Mouse (Mus musculus) lung, postnatal 36 days (tissue): ENCODE measurements around the gene Gm26558.

Source experiments
- DNase-seq: peaks from one replicate; pipeline ENCODE4 v3.0.0; 2022; ENCODE audit warnings: mixed read lengths

Gene Gm26558

DNA sequence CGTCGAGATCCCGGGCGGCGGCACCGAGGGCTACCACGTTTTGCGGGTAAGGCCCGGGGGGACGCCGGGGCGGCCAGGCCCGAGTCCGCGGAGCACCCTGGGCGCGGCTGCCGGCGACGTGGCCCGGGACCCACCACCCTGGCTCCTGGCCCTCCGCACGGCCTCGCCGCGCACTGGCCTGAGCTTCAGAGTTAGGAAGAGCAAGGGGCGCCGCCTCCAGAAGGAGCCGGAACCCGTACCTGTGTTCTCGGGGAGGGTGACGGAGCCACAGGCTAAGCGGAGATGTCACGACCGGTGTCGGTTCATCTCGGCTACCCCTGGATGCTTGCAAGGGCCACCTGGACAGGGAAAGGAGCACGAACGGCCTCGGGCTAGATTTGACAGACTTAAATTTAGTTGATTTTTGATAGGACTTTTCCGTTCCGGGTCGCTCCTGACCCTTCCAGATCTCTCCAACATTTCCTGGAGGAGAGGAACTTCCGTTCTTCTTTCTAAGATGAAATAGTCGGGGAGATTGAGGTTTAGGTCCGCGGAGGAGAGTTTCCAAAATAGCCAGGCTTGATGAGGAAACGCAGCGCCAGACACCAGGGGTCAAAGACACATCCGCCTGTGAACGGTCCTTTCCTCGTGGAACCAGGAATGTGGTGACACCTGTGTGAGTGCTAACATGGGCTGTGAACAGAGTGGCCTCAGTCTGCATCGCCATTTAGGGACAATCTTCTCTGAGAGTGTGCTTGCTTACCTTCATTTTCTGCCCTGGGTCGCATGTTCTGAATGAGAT is at the start of gene Gm26558:
TSS of gene Gm26558 (minus strand) at position 394 of the 781 bp plus-strand sequence.
- DNase-seq = peak; percentile 41

GRCm38 (mm10) chr2:70710878-70711277 is 49.0 kb upstream of the Gm26558 start:
- no peak for DNase-seq

GRCm38 (mm10) chr2:70710236-70710635 is 48.3 kb upstream of the Gm26558 start:
- no peak for DNase-seq

GRCm38 (mm10) chr2:70708986-70709730 is 47.2 kb upstream of the Gm26558 start:
- no peak for DNase-seq

- no peak for DNase-seq
Observed at GRCm38 (mm10) chr2:70702403-70702802, 40.5 kb upstream of the Gm26558 start.

GRCm38 (mm10) chr2:70701571-70701970 is 39.7 kb upstream of the Gm26558 start:
- DNase-seq = no peak

GRCm38 (mm10) chr2:70700851-70701250 is 38.9 kb upstream of the Gm26558 start:
- DNase-seq = no peak

DNA sequence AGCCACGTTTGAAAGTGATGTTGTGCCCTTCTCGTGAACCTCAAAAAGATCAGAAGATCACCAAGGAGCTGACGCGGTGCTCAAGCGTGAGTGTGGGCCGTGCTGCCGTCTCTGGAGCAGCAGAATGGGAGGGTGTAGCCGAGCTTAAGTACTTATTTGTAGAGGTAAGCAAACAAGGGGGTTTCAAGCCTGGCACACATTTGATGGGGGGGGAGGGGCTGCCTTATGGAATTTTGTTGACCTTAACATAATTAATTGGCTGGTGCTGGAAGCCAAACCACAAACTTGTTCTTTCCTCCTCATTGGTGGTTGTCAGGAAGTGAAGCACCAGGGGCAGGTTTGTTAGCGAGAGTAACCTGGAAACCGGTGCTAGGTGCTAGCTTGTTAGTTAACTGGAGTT is 33.8 kb upstream of the Gm26558 start:
- DNase-seq = peak; percentile 46

DNA sequence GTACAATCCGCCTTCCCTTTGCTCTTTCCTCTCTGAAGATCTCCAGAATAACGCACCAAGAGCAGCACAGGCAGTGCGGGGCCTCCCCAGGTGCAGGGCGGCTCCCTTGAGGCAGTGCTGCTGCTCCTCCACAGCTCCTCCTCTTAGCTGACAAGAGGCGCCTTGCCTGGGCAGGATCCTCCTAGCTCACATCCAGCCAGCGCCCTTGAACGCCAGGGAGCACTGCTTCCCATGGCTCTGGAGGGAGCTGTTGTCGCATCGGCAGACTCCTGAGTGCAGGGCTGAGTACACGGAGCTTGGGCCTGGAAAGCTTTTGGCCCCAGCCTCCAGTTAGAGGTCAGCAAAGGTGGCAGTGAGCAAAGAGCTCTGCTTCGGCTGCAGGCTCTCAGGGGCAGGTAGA is 28.3 kb upstream of the Gm26558 start:
- DNase-seq = no peak

- DNase-seq = no peak
Observed at GRCm38 (mm10) chr2:70688454-70689078, 26.7 kb upstream of the Gm26558 start.

GRCm38 (mm10) chr2:70682324-70682723 is 20.4 kb upstream of the Gm26558 start:
- no peak for DNase-seq

- DNase-seq = peak; percentile 62
Observed at GRCm38 (mm10) chr2:70673445-70674126, 11.7 kb upstream of the Gm26558 start.

- no peak for DNase-seq
Observed at GRCm38 (mm10) chr2:70672476-70672875, 10.6 kb upstream of the Gm26558 start.

- DNase-seq = no peak
Observed at GRCm38 (mm10) chr2:70669896-70670295, 8.0 kb upstream of the Gm26558 start.

DNA sequence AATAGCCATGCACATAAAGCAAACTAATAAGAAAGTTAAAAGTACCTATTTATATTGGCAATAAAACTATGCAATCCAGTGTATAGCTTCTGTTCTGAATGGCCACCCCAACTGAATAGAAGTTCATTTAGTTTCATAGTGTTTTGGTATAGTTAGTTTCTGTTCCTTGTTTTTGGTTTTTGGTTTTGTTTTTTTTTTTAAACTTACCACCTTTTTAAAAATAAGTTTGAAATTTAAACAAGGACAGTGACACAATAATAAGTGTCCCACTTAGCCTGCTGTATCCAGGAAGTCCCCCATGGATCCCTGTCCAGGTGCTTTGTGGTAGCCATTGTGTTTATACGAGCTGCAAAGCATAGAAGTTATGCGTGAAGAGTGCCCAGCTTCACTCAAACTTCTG is 7.3 kb upstream of the Gm26558 start:
- no peak for DNase-seq

GRCm38 (mm10) chr2:70667016-70667415 is 5.1 kb upstream of the Gm26558 start:
- DNase-seq = no peak

DNA sequence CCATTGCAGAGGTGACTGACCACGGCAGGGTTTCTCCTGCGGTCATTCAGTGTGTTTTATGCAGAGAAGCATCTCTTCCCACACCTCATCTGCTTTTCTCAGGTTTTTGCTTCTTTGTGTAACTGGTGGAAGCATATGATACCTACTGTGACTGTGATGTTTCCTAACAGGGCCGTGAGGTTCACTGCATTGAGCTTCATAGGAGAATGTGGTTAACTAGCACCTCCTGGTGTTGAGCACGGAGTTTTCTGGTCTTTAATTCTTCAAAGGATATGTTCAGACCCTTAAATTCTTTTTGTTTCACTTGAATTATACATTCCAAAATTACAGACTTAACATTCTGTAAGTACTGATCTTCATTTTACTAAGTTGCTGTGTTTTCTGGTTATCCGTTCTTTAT is 1.9 kb upstream of the Gm26558 start:
- peak; percentile 21 for DNase-seq

- peak; percentile 97 for DNase-seq
Observed at GRCm38 (mm10) chr2:70660887-70661714, 807 bp downstream of the Gm26558 start, which contains the start of gene Gorasp2. Gene Gorasp2, plus strand, starts transcription at chr2:70661576.

GRCm38 (mm10) chr2:70657083-70657482 is 4.8 kb downstream of the Gm26558 start:
- no peak for DNase-seq

GRCm38 (mm10) chr2:70651820-70652219 is 10.1 kb downstream of the Gm26558 start:
- no peak for DNase-seq

DNA sequence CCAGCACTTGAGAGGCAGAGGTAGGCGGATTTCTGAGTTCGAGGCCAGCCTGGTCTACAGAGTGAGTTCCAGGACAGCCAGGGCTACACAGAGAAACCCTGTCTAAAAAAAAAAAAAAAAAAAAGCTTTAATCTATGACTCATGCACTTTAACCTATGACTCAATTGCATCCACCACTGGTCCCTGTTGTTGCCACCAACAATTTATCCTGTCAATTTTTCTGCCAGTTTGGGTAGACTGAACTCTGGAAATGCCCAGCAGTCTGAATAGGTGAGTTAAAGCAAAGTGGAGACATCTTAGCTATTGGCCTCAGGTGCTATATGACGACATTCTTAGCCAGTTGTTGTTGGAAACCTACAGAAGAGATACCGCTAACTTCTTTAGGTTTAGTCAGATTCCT is 12.4 kb downstream of the Gm26558 start:
- no peak for DNase-seq

DNA sequence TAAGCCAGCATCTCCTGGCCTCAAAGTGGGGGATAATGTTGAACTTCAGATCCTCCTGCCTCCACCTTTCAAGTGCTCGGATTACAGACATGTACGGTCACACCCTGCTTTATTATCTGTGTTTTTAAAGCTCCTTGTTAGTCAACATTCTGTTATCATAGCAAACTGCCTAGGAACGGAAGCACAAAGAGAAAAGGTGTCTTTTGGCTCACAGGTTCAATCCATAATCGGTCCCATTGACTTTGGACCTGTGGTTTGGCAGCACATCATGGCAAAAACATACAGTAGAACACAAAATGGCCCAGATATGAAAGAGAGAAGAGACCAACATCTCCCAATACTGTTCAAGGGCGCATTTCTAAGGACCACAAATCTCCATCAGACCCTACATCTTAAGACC is 13.6 kb downstream of the Gm26558 start:
- no peak for DNase-seq
